Mouse (Mus musculus) neural tube, embryonic 14.5 days (tissue): Measurements from ENCODE around the gene BC030867. TPM values are rescaled to one million over a fixed set of nuclear protein-coding genes. Genes with fewer than 3 reads are reported as not detected.
A peak's percentile ranks its signal among the peaks of the same experiment; 100 is the strongest.

Source experiments
- ATAC-seq: fragments of 200-750 bp; cut with Nextera tagmentation; 2 replicates; pipeline ENCODE4 v1.8.0; 2017; ENCODE audit warnings: low read depth, mild to moderate bottlenecking, moderate TSS enrichment, moderate library complexity
- H3K27ac ChIP-seq: fragments of 300-500 bp; sonication (generic); 2 replicates; pipeline ENCODE4 v1.5.1; 2014; ENCODE audit warnings: low read depth, mild to moderate bottlenecking, control low read depth, low read length, moderate library complexity, mixed read lengths
- H3K27me3 ChIP-seq: fragments of 300-500 bp; sonication (generic); 2 replicates; pipeline ENCODE4 v1.6.1; 2014; ENCODE audit warnings: low read length; ENCODE audit not compliant: control insufficient read depth, insufficient read depth
- H3K36me3 ChIP-seq: fragments of 300-500 bp; sonication (generic); 2 replicates; pipeline ENCODE4 v1.6.1; 2014; ENCODE audit warnings: low read length, mixed read lengths; ENCODE audit not compliant: control insufficient read depth, insufficient read depth
- H3K4me1 ChIP-seq: fragments of 300-500 bp; sonication (generic); 2 replicates; pipeline ENCODE4 v1.6.1; 2014; ENCODE audit warnings: low read length; ENCODE audit not compliant: control insufficient read depth, insufficient read depth
- H3K4me2 ChIP-seq: fragments of 300-500 bp; sonication (generic); 2 replicates; pipeline ENCODE4 v1.6.1; 2014; ENCODE audit warnings: mild to moderate bottlenecking, low read depth, low read length, control low read depth
- H3K4me3 ChIP-seq: fragments of 300-500 bp; sonication (generic); 2 replicates; pipeline ENCODE4 v1.5.1; 2014; ENCODE audit warnings: low read depth, low read length, control low read depth, mixed read lengths
- H3K9ac ChIP-seq: fragments of 300-500 bp; sonication (generic); replicated peaks from 2 replicates; pipeline ENCODE4 v1.6.1; 2014; ENCODE audit warnings: low read depth, mild to moderate bottlenecking, control low read depth, low read length, mixed read lengths
- H3K9me3 ChIP-seq: fragments of 300-500 bp; sonication (generic); 2 replicates; pipeline ENCODE4 v1.6.1; 2016; ENCODE audit warnings: low read length; ENCODE audit not compliant: control insufficient read depth
- WGBS: fragments of 180-500 bp; shearing (Covaris S2); extraction: QIAGEN DNeasy Blood & Tissue Kit; methylation state at CpG from one replicate; pipeline ENCODE4 v1.1.7; 2014; 5-methylcytosine and 5-hydroxymethylcytosine counted together
- polyA plus RNA-seq: library from polyadenylated mRNA; unstranded; fragments of >200 nt; fragmentation: Nextera tagmentation; extraction: Ambion mirVana; gene quantifications from 2 replicates; pipeline ENCODE4 v1.2.1, GENCODE M21; 2014

BC030867 gene
- polyA plus RNA-seq, 1 experiment from 2014 or later = 1.4 TPM

DNA sequence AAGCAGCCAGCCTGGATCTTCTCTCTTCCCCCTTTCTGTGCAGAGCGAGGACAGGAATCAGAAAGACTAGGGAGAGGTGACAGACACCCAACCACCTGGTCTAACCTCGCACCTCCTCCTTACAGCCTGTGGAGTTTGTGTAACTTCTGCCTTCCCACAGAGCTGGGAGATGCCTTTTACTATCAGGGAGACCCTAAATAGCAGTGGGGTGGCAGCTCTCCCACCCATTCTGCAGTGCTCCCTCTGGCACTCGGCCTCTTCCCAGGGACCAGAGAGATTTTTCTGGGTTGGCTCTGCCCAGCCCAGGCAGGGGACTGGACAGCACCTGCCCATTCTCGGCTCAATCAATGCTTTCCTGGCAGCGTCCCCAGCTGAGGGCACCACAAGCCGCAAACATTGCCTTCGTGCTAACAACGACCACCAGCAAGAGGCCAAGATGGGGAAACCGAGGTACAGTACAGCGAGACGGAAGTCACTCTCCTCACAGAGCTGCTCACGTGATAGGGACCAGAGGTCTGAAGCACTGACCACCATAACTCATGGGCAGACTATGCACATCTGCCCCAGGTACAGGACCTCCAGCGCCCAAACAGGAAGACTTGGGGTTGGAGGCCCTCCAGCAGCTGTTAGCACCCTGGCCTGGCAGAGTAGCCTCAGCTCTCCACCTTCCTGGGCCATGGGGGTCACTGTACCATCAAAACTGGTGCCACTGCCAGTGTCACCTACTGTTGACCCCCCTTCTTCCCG lies 29.3 kb upstream of the BC030867 start:
- no peak overlapping the region for H3K4me3 ChIP-seq
- peak overlapping the region; percentile 47; the same call in 1 of the 2 replicates for H3K4me2 ChIP-seq
- 62% methylated on average over 14 of the region's 14 CpGs for WGBS
- 0 out of 2 replicates have a peak, but pooled peaks cover 3% of the 10 kb centered on the region for H3K36me3 ChIP-seq
- peaks cover 52% of the 10 kb centered on the region for H3K4me1 ChIP-seq
- peak overlapping the region; percentile 64; the same call in 1 of the 2 replicates for H3K27ac ChIP-seq
- no peaks in the 10 kb centered on the region for H3K9me3 ChIP-seq
- H3K9ac ChIP-seq = no peak overlapping the region
- ATAC-seq = no peak; the same call in 1 of the 2 replicates
- H3K27me3 ChIP-seq = no peaks in the 10 kb centered on the region

GRCm38 (mm10) chr11:102219994-102220346 lies 28.7 kb upstream of the BC030867 start:
- whole genome bisulfite sequencing = 74% methylated on average over 4 of the region's 4 CpGs
- Histone ChIP-seq H3K27ac (no peak overlapping the region), H3K4me1 (peaks cover 52% of the 10 kb centered on the region), H3K4me3 (no peak overlapping the region), H3K27me3 (no peaks in the 10 kb centered on the region), H3K36me3 (0 out of 2 replicates have a peak, but pooled peaks cover 3% of the 10 kb centered on the region), H3K9ac (no peak overlapping the region), H3K9me3 (no peaks in the 10 kb centered on the region), H3K4me2 (no peak overlapping the region)
- no peak for ATAC-seq

DNA sequence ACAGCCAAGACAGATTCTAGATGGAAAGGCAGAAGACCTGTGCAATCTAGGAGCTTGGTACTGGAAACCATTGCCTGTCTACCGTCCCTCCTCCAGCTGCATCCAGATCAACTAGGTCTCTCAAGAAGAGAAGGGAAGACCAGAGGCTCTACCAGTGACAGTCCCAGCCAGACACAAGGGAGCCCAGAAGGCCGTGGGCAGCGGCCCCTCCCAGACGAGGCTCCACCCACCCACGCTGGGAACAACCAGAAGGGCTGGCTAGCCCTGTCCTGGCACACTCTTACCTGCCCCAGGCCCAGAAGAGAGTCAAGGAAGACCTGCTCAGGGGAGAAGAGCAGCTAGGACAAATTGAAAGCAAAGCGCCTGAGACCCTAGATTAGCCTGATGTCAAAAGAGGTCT lies 28.2 kb upstream of the BC030867 start:
- Histone ChIP-seq H3K4me3 (no peak overlapping the region), H3K4me2 (no peak overlapping the region), H3K4me1 (peaks cover 53% of the 10 kb centered on the region), H3K36me3 (0 out of 2 replicates have a peak, but pooled peaks cover 3% of the 10 kb centered on the region), H3K27me3 (no peaks in the 10 kb centered on the region), H3K9me3 (no peaks in the 10 kb centered on the region), H3K9ac (no peak overlapping the region), H3K27ac (no peak overlapping the region)
- 74% methylated on average over 6 of the region's 6 CpGs for WGBS
- ATAC-seq = no peak

DNA sequence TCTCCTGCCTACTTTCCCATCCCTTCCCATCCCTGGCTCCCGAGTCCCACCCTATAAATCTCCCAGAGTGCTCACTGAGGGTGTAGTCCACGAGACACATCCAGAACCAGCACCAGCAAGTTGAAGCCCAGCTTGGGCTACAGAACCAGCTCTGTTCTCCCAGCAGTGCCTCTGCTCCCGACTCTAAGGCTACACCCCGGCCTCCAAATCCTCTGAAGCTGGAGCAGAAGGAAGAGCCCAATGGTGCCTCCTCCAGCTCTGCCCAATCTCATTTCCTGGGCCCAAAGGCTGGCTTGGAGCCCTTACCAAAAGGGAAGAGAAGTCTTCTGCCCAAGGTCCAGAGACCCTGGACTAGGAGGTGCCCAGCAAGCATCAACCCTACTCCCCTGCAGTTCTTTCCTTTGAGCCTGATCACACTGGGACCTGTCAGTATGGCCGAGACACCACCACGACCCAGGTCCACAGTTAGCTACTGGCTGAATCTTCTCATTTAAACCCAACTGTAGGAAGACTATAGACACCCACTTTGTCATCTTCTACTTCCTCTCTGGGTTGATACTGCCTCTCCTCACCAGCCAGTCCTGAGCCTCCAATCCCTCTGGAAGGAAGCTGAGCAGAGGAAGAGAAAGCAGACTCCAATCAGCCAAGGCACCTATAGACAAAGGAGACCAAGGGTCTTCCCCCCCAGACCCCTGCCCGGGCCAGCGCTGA lies 27.3 kb upstream of the BC030867 start:
- H3K4me1 ChIP-seq = peaks cover 52% of the 10 kb centered on the region
- WGBS = 80% methylated on average over 8 of the region's 8 CpGs
- H3K4me3 ChIP-seq = no peak overlapping the region
- 0 out of 2 replicates have a peak, but pooled peaks cover 3% of the 10 kb centered on the region for H3K36me3 ChIP-seq
- H3K9ac ChIP-seq = no peak overlapping the region
- H3K27me3 ChIP-seq = no peaks in the 10 kb centered on the region
- no peak overlapping the region for H3K4me2 ChIP-seq
- H3K9me3 ChIP-seq = no peaks in the 10 kb centered on the region
- no peak overlapping the region for H3K27ac ChIP-seq
- ATAC-seq = no peak

GRCm38 (mm10) chr11:102221954-102222351 lies 26.7 kb upstream of the BC030867 start:
- Histone ChIP-seq H3K36me3 (0 out of 2 replicates have a peak, but pooled peaks cover 3% of the 10 kb centered on the region), H3K4me2 (no peak overlapping the region), H3K9me3 (no peaks in the 10 kb centered on the region), H3K4me3 (no peak overlapping the region), H3K9ac (no peak overlapping the region), H3K4me1 (peaks cover 52% of the 10 kb centered on the region), H3K27me3 (no peaks in the 10 kb centered on the region), H3K27ac (no peak overlapping the region)
- WGBS = 78% methylated on average over 8 of the region's 8 CpGs
- no peak for ATAC-seq

GRCm38 (mm10) chr11:102223166-102223565 lies 25.5 kb upstream of the BC030867 start:
- no peak overlapping the region for H3K4me2 ChIP-seq
- no peaks in the 10 kb centered on the region for H3K9me3 ChIP-seq
- H3K4me3 ChIP-seq = no peak overlapping the region
- 42% methylated on average over 6 of the region's 6 CpGs for WGBS
- H3K36me3 ChIP-seq = 0 out of 2 replicates have a peak, but pooled peaks cover 3% of the 10 kb centered on the region
- no peak for ATAC-seq
- no peaks in the 10 kb centered on the region for H3K27me3 ChIP-seq
- peaks cover 56% of the 10 kb centered on the region for H3K4me1 ChIP-seq
- no peak overlapping the region for H3K9ac ChIP-seq
- no peak overlapping the region for H3K27ac ChIP-seq

DNA sequence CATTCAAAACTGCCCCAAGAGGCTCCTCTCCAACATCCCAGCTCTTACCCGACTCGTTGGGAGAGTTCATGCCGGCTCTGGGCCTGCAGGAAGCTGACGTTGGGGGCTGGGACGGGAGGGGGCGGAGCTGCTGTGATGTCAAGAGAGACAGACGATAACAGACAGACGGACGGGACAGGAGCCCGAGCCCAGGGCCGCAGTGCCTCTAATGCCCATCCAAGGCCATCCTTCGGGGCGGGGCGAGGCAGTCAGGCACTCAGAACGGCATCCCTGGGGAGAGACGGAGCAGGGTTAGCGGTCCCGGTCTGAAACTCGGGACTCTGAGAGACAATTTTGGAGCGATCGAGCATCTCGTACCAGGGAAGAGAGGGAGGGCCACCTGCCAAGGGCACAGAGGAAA lies 24.0 kb upstream of the BC030867 start:
- H3K4me3 ChIP-seq = 0 out of 2 replicates have a peak overlapping the region, but pooled peaks have one; percentile 7
- H3K27me3 ChIP-seq = no peaks in the 10 kb centered on the region
- no peak for ATAC-seq
- WGBS = 7% methylated on average over 22 of the region's 22 CpGs
- peak overlapping the region; percentile 35; the same call in 1 of the 2 replicates for H3K4me2 ChIP-seq
- peak overlapping the region; percentile 28; the same call in 1 of the 2 replicates for H3K9ac ChIP-seq
- no peaks in the 10 kb centered on the region for H3K9me3 ChIP-seq
- 0 out of 2 replicates have a peak, but pooled peaks cover 3% of the 10 kb centered on the region for H3K36me3 ChIP-seq
- H3K4me1 ChIP-seq = peaks cover 52% of the 10 kb centered on the region
- H3K27ac ChIP-seq = no peak overlapping the region

- H3K4me1 ChIP-seq = peaks cover 47% of the 10 kb centered on the region
Observed at GRCm38 (mm10) chr11:102225221-102225620, 23.5 kb upstream of the BC030867 start.

More at GRCm38 (mm10) chr11:102225221-102225620, 23.5 kb upstream of the BC030867 start:
- WGBS = 72% methylated on average over 5 of the region's 5 CpGs
- Histone ChIP-seq H3K27ac (no peak overlapping the region), H3K9ac (no peak overlapping the region), H3K4me2 (peak overlapping the region; percentile 35; the same call in 1 of the 2 replicates), H3K27me3 (no peaks in the 10 kb centered on the region), H3K36me3 (0 out of 2 replicates have a peak, but pooled peaks cover 3% of the 10 kb centered on the region), H3K9me3 (no peaks in the 10 kb centered on the region), H3K4me3 (no peak overlapping the region)
- no peak for ATAC-seq
